Mouse (Mus musculus) small intestine, adult 2 months (tissue): ENCODE data around the gene Myzap. TPM values are rescaled to one million over a fixed set of nuclear protein-coding genes. Genes with fewer than 3 reads are reported as not detected.
A peak's percentile ranks its signal among the peaks of the same experiment; 100 is the strongest.
"Not testable (repeated sequence)": the region's sequence is repeated elsewhere in the genome, so short reads cannot be mapped to it uniquely, and the experiment has no call there.

Experiments
- H3K27ac ChIP-seq: fragments of 200-500 bp; 2 replicates; pipeline ENCODE4 v1.5.1; 2012; ENCODE audit warnings: low read depth, low read length, control low read depth, inconsistent platforms; ENCODE audit not compliant: insufficient read depth
- H3K27me3 ChIP-seq: fragments of 200-500 bp; 2 replicates; pipeline ENCODE4 v1.6.1; 2012; ENCODE audit warnings: mild to moderate bottlenecking, moderate library complexity, low read length, inconsistent platforms; ENCODE audit not compliant: control insufficient read depth, insufficient read depth
- H3K36me3 ChIP-seq: fragments of 200-500 bp; 2 replicates; pipeline ENCODE4 v1.6.1; 2012; ENCODE audit warnings: mild to moderate bottlenecking, low read length, control low read depth, inconsistent platforms; ENCODE audit not compliant: control insufficient read depth, insufficient read depth
- H3K4me1 ChIP-seq: fragments of 200-500 bp; 2 replicates; pipeline ENCODE4 v1.6.1; 2012; ENCODE audit warnings: low read length, inconsistent platforms, mixed read lengths; ENCODE audit not compliant: control insufficient read depth, insufficient read depth, insufficient read length
- H3K4me3 ChIP-seq: fragments of 200-500 bp; 2 replicates; pipeline ENCODE4 v1.5.1; 2012; ENCODE audit warnings: low read depth, mild to moderate bottlenecking, control low read depth, inconsistent platforms, low read length, moderate library complexity
- CTCF ChIP-seq: fragments of 200-500 bp; IDR thresholded peaks from 2 replicates; pipeline ENCODE4 v1.5.1; 2012; ENCODE audit warnings: low read depth, mild to moderate bottlenecking, control low read depth, inconsistent platforms, low read length, moderate library complexity, mixed read lengths; ENCODE audit not compliant: insufficient replicate concordance, insufficient read length; ENCODE audit errors: extremely low read depth
- POLR2A ChIP-seq: fragments of 200-500 bp; IDR thresholded peaks from 2 replicates; pipeline ENCODE4 v1.6.1; 2012; ENCODE audit warnings: low read depth, mild to moderate bottlenecking, control low read depth, inconsistent platforms, low read length, moderate library complexity
- WGBS: fragments of 180-500 bp; shearing (Covaris S2); methylation state at CpG from one replicate; pipeline ENCODE4 v1.1.7; 2018; 5-methylcytosine and 5-hydroxymethylcytosine counted together
- polyA plus RNA-seq: library from polyadenylated mRNA; depleted of rRNA; stranded (reverse); fragments of >200 nt; gene quantifications from 2 replicates; pipeline ENCODE4 v1.2.3, GENCODE M21; 2012

Myzap gene
- polyA plus RNA-seq, 1 experiment = 14.2 TPM

- H3K4me3 ChIP-seq = no peak overlapping the region
- no peaks in the 10 kb centered on the region for H3K27me3 ChIP-seq
- no peaks in the 10 kb centered on the region for H3K36me3 ChIP-seq
- TF ChIP-seq POLR2A = no peak
- no peak for TF ChIP-seq CTCF
- H3K4me1 ChIP-seq = no peaks in the 10 kb centered on the region
- 85% methylated on average over 6 of the region's 6 CpGs for WGBS
- no peak overlapping the region for H3K27ac ChIP-seq
Measured at GRCm38 (mm10) chr9:71628286-71628685, 36.1 kb upstream of the Myzap start.

- Histone ChIP-seq H3K4me1 (no peaks in the 10 kb centered on the region), H3K27me3 (no peaks in the 10 kb centered on the region), H3K27ac (no peak overlapping the region), H3K36me3 (no peaks in the 10 kb centered on the region), H3K4me3 (no peak overlapping the region)
- 90% methylated on average over 6 of the region's 6 CpGs for WGBS
- TF ChIP-seq CTCF (no peak), POLR2A (no peak)
Measured at GRCm38 (mm10) chr9:71625961-71626360, 33.8 kb upstream of the Myzap start.

GRCm38 (mm10) chr9:71624793-71625495 lies 32.8 kb upstream of the Myzap start:
- no peaks in the 10 kb centered on the region for H3K36me3 ChIP-seq
- 25% methylated on average over 10 of the region's 10 CpGs for WGBS
- no peak for TF ChIP-seq POLR2A
- TF ChIP-seq CTCF = peak; percentile 64; the same call in 1 of the 2 replicates
- H3K4me3 ChIP-seq = no peak overlapping the region
- no peaks in the 10 kb centered on the region for H3K27me3 ChIP-seq
- no peak overlapping the region for H3K27ac ChIP-seq
- no peaks in the 10 kb centered on the region for H3K4me1 ChIP-seq

GRCm38 (mm10) chr9:71623871-71624569 lies 31.9 kb upstream of the Myzap start:
- TF ChIP-seq POLR2A = no peak
- peak; percentile 70; the same call in 1 of the 2 replicates for TF ChIP-seq CTCF
- WGBS = 36% methylated on average over 4 of the region's 4 CpGs

GRCm38 (mm10) chr9:71622593-71622992 lies 30.4 kb upstream of the Myzap start:
- H3K27me3 ChIP-seq = no peaks in the 10 kb centered on the region
- no peaks in the 10 kb centered on the region for H3K36me3 ChIP-seq
- no peaks in the 10 kb centered on the region for H3K4me1 ChIP-seq
- WGBS = 77% methylated on average over 3 of the region's 3 CpGs
- no peak overlapping the region for H3K27ac ChIP-seq
- H3K4me3 ChIP-seq = no peak overlapping the region
- TF ChIP-seq POLR2A = no peak
- no peak for TF ChIP-seq CTCF

More at GRCm38 (mm10) chr9:71623871-71624569, 31.9 kb upstream of the Myzap start:
- Histone ChIP-seq H3K27me3 (no peaks in the 10 kb centered on the region), H3K4me3 (no peak overlapping the region), H3K36me3 (no peaks in the 10 kb centered on the region), H3K27ac (no peak overlapping the region), H3K4me1 (no peaks in the 10 kb centered on the region)

- Histone ChIP-seq H3K27ac (no peak overlapping the region), H3K4me1 (no peaks in the 10 kb centered on the region), H3K4me3 (no peak overlapping the region), H3K27me3 (no peaks in the 10 kb centered on the region), H3K36me3 (no peaks in the 10 kb centered on the region)
- no peak for TF ChIP-seq POLR2A
- TF ChIP-seq CTCF = no peak
- WGBS = 90% methylated on average over 4 of the region's 4 CpGs
Measured at GRCm38 (mm10) chr9:71621968-71622367, 29.8 kb upstream of the Myzap start.

GRCm38 (mm10) chr9:71620116-71620515 lies 28.0 kb upstream of the Myzap start:
- not testable (repeated sequence) for H3K27ac ChIP-seq, H3K4me1 ChIP-seq, H3K4me3 ChIP-seq, H3K27me3 ChIP-seq, H3K36me3 ChIP-seq
- 87% methylated on average over 5 of the region's 5 CpGs for WGBS
